Mouse (Mus musculus) forebrain, embryonic 10.5 days (tissue): Measurements from ENCODE around the gene St3gal4. TPM values are rescaled to one million over a fixed set of nuclear protein-coding genes. Genes with fewer than 3 reads are reported as not detected.
A peak's percentile ranks its signal among the peaks of the same experiment; 100 is the strongest.

Experiments
- DNase-seq: peaks from one replicate; pipeline ENCODE4 v3.0.0-alpha.2; 2017; ENCODE audit warnings: low spot score; ENCODE audit errors: extremely low spot score
- H3K27ac ChIP-seq: fragments of 300-500 bp; sonication (generic); 2 replicates; pipeline ENCODE4 v1.5.1; 2016; ENCODE audit warnings: mild to moderate bottlenecking
- H3K27me3 ChIP-seq: fragments of 300-500 bp; sonication (generic); 2 replicates; pipeline ENCODE4 v1.6.1; 2016; ENCODE audit warnings: mild to moderate bottlenecking; ENCODE audit not compliant: poor library complexity, severe bottlenecking
- H3K36me3 ChIP-seq: fragments of 300-500 bp; sonication (generic); replicated peaks from 2 replicates; pipeline ENCODE4 v1.6.1; 2016; ENCODE audit warnings: mild to moderate bottlenecking, moderate library complexity
- H3K4me1 ChIP-seq: fragments of 300-500 bp; sonication (generic); 2 replicates; pipeline ENCODE4 v1.6.1; 2016
- H3K4me3 ChIP-seq: fragments of 300-500 bp; sonication (generic); 2 replicates; pipeline ENCODE4 v1.5.1; 2016; ENCODE audit warnings: mild to moderate bottlenecking, moderate library complexity
- H3K9me3 ChIP-seq: fragments of 300-500 bp; sonication (generic); 2 replicates; pipeline ENCODE4 v1.6.1; 2016; ENCODE audit warnings: mild to moderate bottlenecking, moderate library complexity
- WGBS: fragments of 180-500 bp; shearing (Covaris S2); methylation state at CpG from one replicate; pipeline ENCODE4 v1.1.7; 2016; 5-methylcytosine and 5-hydroxymethylcytosine counted together
- polyA plus RNA-seq: library from polyadenylated mRNA; unstranded; fragments of >200 nt; fragmentation: Nextera tagmentation; extraction: Ambion mirVana; gene quantifications from 2 replicates; pipeline ENCODE4 v1.2.1, GENCODE M21; 2016

The St3gal4 gene
- polyA plus RNA-seq, 1 experiment from 2014 or later: 14.5 TPM

DNA sequence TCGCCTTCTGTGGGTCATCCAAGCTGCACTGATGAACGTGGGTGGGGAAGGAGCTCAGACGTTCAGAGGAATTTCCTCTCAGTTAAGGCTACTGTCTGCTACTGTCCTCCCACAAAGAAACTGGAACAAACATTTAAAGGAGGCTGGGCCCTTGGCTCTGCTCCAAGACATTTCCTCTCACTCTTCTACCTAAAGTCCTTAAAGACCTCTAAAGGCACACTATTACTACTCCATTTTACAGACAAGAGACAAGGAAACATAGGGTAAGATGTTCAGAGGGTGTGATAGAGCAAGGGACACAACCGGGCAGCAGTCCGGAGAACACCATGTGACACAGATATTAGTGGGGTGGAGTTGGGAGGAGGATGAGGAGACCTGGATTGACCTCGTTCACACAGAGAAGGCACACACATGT, 92.2 kb downstream of the St3gal4 start:
- no peak for DNase-seq
- Histone ChIP-seq H3K4me3 (no peak overlapping the region), H3K27me3 (peaks cover 33% of the 10 kb centered on the region), H3K9me3 (no peaks in the 10 kb centered on the region), H3K4me1 (peaks cover 25% of the 10 kb centered on the region), H3K27ac (no peak overlapping the region), H3K36me3 (no peaks in the 10 kb centered on the region)
- 68% methylated on average over 6 of the region's 6 CpGs for WGBS

DNA sequence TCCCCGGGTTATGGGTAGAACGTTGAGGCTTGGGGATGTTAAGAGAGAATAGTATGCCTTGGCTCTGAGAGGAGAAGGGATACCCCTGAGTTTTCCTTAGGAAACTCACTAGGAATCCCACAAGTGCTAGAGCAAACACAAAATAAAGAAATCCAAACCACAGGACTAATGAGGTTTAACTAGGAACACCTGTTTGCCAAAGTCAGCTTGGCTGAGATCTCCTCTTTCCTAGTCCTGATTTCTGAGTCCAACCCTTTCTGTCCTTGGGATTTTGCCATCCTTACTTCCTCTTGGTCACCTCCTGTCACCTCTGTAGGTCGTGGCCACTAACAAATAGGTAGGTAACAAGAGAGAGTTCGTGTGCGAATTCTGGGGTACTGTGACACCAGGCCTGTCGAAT, 92.8 kb downstream of the St3gal4 start:
- Histone ChIP-seq H3K4me3 (no peak overlapping the region), H3K36me3 (no peaks in the 10 kb centered on the region), H3K4me1 (peaks cover 20% of the 10 kb centered on the region), H3K27ac (no peak overlapping the region), H3K27me3 (peaks cover 33% of the 10 kb centered on the region), H3K9me3 (no peaks in the 10 kb centered on the region)
- DNase-seq: no peak
- WGBS: 69% methylated on average over 6 of the region's 6 CpGs

- H3K27ac ChIP-seq: peak overlapping the region; percentile 68
- no peaks in the 10 kb centered on the region for H3K36me3 ChIP-seq
- H3K4me3 ChIP-seq: peak overlapping the region; percentile 52
- H3K27me3 ChIP-seq: peaks cover 37% of the 10 kb centered on the region
- peaks cover 20% of the 10 kb centered on the region for H3K4me1 ChIP-seq
- DNase-seq: peak; percentile 23
- 2% methylated on average over 25 of the region's 25 CpGs for WGBS
- no peaks in the 10 kb centered on the region for H3K9me3 ChIP-seq
These were observed 94.2 kb downstream of the St3gal4 start for GRCm38 (mm10) chr9:35024591-35025496.

DNA sequence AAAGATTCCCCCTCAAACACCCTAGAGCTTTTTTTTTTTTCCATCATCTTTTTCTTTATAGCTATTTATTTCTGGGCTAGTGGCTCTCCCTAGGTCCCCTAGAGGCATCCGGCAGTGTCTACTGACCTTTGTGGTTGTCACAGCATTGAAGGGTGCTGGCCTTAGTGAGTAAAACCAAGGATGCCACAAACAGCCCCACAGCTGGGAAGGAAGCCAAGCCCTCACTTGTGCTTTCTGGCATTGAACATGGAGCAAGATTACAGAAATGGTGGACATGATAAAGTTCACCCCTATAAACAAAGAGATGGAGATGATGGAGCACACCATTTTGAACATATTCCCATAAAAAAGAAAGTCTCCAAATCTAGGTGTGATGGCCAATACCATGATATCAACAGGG, 97.3 kb downstream of the St3gal4 start:
- Histone ChIP-seq H3K4me3 (no peak overlapping the region), H3K27ac (no peak overlapping the region), H3K4me1 (peaks cover 33% of the 10 kb centered on the region), H3K27me3 (peaks cover 57% of the 10 kb centered on the region), H3K36me3 (no peaks in the 10 kb centered on the region), H3K9me3 (no peaks in the 10 kb centered on the region)
- 85% methylated on average over 1 of the region's 1 CpGs for WGBS
- no peak for DNase-seq

GRCm38 (mm10) chr9:35020015-35020653, 98.9 kb downstream of the St3gal4 start:
- Histone ChIP-seq H3K36me3 (no peaks in the 10 kb centered on the region), H3K9me3 (no peaks in the 10 kb centered on the region), H3K4me1 (peaks cover 22% of the 10 kb centered on the region), H3K4me3 (no peak overlapping the region), H3K27me3 (peaks cover 53% of the 10 kb centered on the region), H3K27ac (no peak overlapping the region)
- no peak for DNase-seq
- 63% methylated on average over 11 of the region's 11 CpGs for WGBS

- peaks cover 15% of the 10 kb centered on the region for H3K4me1 ChIP-seq
- H3K27ac ChIP-seq: no peak overlapping the region
- H3K36me3 ChIP-seq: no peaks in the 10 kb centered on the region
- DNase-seq: peak; percentile 30
- peaks cover 45% of the 10 kb centered on the region for H3K27me3 ChIP-seq
- 19% methylated on average over 3 of the region's 3 CpGs for WGBS
- H3K9me3 ChIP-seq: no peaks in the 10 kb centered on the region
- no peak overlapping the region for H3K4me3 ChIP-seq
These were observed 99.7 kb downstream of the St3gal4 start for GRCm38 (mm10) chr9:35019372-35019771.

DNA sequence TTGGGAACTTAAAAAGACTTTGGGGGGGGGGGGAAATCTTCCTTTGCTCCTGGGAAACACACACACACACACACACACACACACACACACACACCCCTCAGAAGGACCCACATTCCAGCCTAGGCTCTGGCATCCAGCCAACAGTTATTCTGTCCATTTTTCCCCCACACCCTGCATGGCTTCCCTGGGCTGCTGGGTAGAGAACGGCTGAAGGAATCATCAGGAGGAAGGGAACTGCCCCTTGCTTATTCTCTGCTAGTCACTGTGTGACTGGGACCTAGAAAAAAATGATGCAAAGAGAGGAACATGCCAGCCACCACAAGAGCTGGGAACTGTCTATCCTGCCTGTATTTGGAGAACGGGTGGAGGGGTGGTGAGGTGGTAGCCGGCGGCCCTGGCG, 101.0 kb downstream of the St3gal4 start:
- no peaks in the 10 kb centered on the region for H3K36me3 ChIP-seq
- no peak overlapping the region for H3K27ac ChIP-seq
- DNase-seq: no peak
- no peaks in the 10 kb centered on the region for H3K9me3 ChIP-seq
- WGBS: 70% methylated on average over 5 of the region's 5 CpGs
- H3K4me1 ChIP-seq: peaks cover 13% of the 10 kb centered on the region
- H3K4me3 ChIP-seq: no peak overlapping the region
- H3K27me3 ChIP-seq: peaks cover 35% of the 10 kb centered on the region

DNA sequence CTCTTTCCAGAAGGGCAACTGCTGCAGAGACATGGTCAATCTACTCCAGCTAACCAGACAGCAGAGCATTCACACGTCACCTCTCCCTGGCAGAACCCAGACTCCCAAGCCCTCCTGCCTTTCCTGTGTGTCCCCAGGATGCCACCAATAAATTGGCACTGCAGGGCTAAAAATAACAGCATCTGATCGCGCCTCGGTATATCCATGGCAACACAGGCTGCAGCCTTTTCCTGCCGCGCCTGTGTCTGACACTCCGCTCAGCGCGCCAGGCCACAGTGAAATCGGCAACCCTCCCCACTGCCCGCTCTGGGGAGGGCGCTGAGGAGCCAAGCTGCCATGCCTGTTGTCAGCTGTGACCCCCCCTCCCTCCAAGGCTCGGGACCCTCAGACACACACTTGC, 101.5 kb downstream of the St3gal4 start:
- peaks cover 13% of the 10 kb centered on the region for H3K4me1 ChIP-seq
- no peaks in the 10 kb centered on the region for H3K36me3 ChIP-seq
- no peaks in the 10 kb centered on the region for H3K9me3 ChIP-seq
- DNase-seq: no peak
- no peak overlapping the region for H3K27ac ChIP-seq
- WGBS: 54% methylated on average over 13 of the region's 13 CpGs
- no peak overlapping the region for H3K4me3 ChIP-seq
- peaks cover 35% of the 10 kb centered on the region for H3K27me3 ChIP-seq

- H3K9me3 ChIP-seq: no peaks in the 10 kb centered on the region
- 57% methylated on average over 4 of the region's 4 CpGs for WGBS
- no peaks in the 10 kb centered on the region for H3K36me3 ChIP-seq
- no peak overlapping the region for H3K4me3 ChIP-seq
- H3K4me1 ChIP-seq: peaks cover 13% of the 10 kb centered on the region
- H3K27ac ChIP-seq: no peak overlapping the region
- DNase-seq: no peak
- peaks cover 35% of the 10 kb centered on the region for H3K27me3 ChIP-seq
These were observed 102.3 kb downstream of the St3gal4 start for GRCm38 (mm10) chr9:35016762-35017161.

GRCm38 (mm10) chr9:35007697-35008341, 111.2 kb downstream of the St3gal4 start:
- Histone ChIP-seq H3K27ac (no peak overlapping the region), H3K4me3 (no peak overlapping the region), H3K36me3 (no peaks in the 10 kb centered on the region), H3K9me3 (no peaks in the 10 kb centered on the region), H3K4me1 (peaks cover 5% of the 10 kb centered on the region), H3K27me3 (no peaks in the 10 kb centered on the region)
- DNase-seq: no peak
- 90% methylated on average over 14 of the region's 14 CpGs for WGBS

DNA sequence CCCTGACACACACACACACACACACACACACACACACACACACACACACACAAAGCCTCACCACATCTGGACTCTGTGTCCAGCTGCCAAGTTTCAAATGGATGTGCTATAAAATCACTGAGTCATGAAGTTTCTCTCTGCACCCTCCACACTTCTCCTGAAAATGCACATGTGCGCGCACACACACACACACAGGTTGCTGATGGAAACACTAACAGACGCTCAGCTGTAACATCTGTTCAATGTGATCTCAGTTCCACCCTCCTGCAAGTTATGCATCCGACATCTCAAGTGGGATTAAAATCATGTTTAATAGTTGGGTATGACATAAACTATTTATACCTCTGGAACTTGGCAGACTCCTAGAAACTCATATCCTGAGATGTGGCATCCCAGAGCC, 115.0 kb downstream of the St3gal4 start:
- no peaks in the 10 kb centered on the region for H3K36me3 ChIP-seq
- 94% methylated on average over 4 of the region's 4 CpGs for WGBS
- H3K4me1 ChIP-seq: peaks cover 5% of the 10 kb centered on the region
- H3K27me3 ChIP-seq: no peaks in the 10 kb centered on the region; the same call in 1 of the 2 replicates
- no peak overlapping the region for H3K27ac ChIP-seq
- 0 out of 2 replicates have a peak, but pooled peaks cover 4% of the 10 kb centered on the region for H3K9me3 ChIP-seq
- no peak for DNase-seq
- no peak overlapping the region for H3K4me3 ChIP-seq

DNA sequence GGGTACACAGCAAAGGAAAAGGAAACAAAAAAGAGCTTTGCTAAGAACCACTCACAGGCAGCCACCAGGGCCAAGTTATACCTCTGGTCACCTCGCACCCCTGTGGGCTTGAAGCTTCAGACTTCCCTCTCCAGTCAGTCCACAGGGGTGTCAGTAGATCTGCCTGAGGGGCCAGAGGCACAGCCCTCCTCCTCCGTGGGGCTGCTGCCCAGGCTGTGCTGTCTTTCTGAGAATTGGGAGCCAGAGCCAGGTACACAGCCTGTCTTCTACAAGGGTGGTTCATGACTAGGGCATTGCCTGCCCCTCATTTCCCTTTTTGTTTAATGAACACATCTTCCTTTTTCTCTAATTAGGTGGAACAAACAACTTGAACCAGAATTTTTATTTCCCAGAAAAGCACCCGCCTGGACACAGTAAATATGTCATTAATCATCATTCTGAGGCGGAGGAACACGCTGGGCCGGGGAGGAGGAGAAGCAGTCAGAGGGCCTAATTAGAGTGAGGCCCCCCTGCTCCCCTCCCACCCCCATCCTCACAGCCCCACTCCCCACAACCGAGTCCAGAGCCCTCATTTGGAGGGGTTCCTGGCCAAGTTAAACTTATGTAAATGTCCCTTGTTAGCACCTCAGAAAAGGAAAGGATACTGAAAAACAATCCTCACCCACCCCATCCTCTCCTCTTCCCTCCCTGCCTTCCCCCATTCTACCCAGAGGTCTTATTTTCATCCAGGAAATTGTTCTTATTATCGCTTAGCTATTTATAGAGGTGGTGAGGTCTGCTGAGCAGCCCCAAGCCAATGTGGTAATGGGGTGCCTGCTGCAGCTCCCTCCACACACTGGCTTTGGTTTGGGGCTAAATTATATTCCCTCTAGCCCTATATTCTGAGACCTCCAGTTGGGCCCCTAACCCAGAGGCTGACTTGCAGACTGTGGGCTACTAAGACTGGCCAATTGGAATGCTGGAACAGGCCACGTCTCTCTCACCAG, 120.9 kb downstream of the St3gal4 start:
- 0 out of 2 replicates have a peak, but pooled peaks cover 4% of the 10 kb centered on the region for H3K9me3 ChIP-seq
- WGBS: 60% methylated on average over 9 of the region's 9 CpGs
- H3K27me3 ChIP-seq: peaks cover 28% of the 10 kb centered on the region
- peaks cover 27% of the 10 kb centered on the region for H3K4me1 ChIP-seq
- H3K27ac ChIP-seq: no peak overlapping the region
- H3K4me3 ChIP-seq: no peak overlapping the region
- no peaks in the 10 kb centered on the region for H3K36me3 ChIP-seq
- DNase-seq: no peak
